Mouse (Mus musculus): ENCODE results near the gene Bend3.

GRCm38 (mm10) chr10:43534382-43534781, 55.8 kb downstream of the Bend3 start:
- no peak for TF ChIP-seq POLR2A (IDR thresholded peaks at IDR 0.05; ENCODE audit: borderline replicate concordance, insufficient read depth, low read length)
- no peak for TF ChIP-seq CTCF (IDR thresholded peaks at IDR 0.05; ENCODE audit: borderline replicate concordance, insufficient read depth, low read depth, low read length)
